Mouse (Mus musculus) adrenal gland, adult 8-10 months (tissue): ENCODE measurements around the gene Tbpl1. TPM values are rescaled to one million over a fixed set of nuclear protein-coding genes. Genes with fewer than 3 reads are reported as not detected.

ENCODE experiments used
- DNase-seq: peaks from one replicate; pipeline ENCODE4 v3.0.0; 2022
- microRNA-seq, 2 experiments: library from miRNA; unstranded; fragments of <30 nt; microRNA quantifications; one replicate each; pipeline ENCODE4 v1.2.0; 2022
- total RNA-seq, 4 experiments: library from RNA; stranded (reverse); gene quantifications; 2 replicates each; pipeline ENCODE4 v1.2.4; 2022

Tbpl1 gene
- total RNA-seq, 4 experiments from 2014 or later, result 23.9 to 27.1 (median 26.5) TPM

DNA sequence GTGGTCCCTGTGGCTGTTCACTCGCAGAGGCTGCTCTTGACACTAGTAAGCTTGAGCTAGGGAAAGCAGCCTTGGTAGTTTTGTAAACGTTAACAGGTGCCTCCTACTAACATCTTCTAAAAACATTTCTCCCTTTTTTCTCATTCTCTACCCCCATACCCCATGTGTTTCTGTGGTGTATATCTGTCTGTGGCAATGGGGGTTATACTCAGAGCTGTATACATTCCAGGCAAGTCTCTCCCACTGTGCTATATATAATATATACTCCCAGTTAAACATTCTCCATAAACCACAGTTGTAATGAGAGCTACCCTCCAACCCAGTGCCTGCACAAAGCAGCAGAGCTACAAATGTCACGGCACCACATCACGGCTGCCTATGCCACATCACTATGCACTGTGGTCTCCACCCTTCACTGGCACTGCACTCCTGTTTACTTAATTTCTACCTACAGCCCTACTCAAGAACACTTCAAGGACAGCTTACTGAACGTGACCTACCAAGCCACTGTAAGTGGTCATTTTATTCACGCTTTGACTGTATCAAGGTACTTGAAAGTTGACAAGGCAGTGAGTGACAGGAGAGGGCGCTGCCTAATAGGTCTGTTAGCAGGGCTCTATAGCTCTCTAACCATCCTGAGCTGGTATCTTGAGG, 23.4 kb downstream of the Tbpl1 start:
- DNase-seq, result no peak

DNA sequence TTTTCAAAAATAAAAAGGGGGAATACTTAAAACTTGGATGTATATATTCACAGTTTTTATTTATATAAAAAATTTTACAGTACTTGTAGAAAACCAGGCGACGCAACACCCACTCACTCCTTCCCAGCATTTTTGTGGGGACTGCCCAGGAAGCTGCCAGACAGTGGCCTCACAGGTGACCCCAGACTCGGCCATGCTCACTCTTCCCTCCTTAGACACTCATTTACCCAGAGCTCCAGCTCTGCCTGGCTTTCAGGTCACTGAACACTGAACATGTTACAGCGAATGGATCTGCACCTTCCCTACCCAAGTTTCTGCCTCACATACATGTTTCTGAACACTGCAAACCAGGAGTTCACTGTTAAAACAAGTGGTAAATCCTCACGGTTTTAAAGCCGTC, 27.9 kb downstream of the Tbpl1 start:
- DNase-seq, result no peak

DNA sequence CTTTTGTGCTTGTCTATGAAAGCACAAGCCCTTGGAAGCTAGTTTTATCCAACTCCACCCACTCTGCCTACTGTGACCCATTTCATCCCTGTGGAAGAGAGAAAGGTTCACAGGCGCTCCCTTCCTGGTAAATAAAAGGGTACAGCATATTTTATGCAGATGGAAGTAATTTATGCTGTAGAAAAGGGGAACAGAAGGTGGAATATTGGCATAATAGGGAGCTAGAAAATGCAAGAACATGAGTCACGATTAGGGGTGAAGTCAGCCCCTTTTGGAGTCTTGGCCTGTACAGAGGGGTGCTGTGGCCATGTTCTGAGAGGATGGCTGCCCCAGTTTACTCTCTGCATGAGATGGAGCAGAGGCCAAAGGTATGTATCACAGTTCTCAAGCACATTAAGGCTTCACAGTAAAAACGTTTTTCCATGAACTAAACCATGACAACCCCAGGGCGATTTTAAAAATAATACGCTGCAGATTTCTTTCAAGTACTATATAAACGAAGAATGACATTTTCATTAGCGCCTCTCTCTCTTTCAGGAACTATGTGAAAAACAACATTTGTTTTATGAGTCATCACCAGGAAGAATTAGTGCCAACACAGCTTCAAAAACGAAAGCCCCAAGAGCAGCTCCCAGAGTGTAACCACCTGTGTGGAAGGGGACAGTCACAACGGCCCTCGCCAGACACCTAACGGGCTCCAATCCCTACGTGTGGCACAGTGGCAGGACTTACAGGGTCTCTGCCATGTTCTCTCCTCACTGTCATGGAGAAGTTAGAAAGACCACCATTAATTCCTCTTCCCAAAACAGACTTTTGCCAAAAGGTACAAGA, 30.0 kb downstream of the Tbpl1 start:
- no peak for DNase-seq

DNA sequence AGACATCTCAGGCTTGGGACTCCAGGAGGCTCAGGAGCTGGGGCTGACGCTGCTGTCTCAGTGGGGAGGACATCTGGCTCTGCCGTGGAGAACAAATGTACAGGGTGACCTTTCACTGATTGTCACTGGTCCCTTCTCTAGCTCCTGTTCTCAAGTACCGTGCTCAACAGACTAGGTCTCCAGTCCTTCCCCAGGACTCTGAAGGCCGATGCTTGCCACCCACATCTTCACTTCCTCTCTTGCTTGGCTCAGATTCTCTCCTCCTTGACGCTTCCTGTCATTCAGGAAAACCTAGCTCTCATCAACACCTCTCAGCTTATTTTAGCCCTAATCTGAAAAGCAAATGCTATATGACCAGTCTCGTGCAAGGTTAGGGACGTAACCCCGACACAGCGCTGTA, 31.0 kb downstream of the Tbpl1 start:
- DNase-seq, result no peak

DNA sequence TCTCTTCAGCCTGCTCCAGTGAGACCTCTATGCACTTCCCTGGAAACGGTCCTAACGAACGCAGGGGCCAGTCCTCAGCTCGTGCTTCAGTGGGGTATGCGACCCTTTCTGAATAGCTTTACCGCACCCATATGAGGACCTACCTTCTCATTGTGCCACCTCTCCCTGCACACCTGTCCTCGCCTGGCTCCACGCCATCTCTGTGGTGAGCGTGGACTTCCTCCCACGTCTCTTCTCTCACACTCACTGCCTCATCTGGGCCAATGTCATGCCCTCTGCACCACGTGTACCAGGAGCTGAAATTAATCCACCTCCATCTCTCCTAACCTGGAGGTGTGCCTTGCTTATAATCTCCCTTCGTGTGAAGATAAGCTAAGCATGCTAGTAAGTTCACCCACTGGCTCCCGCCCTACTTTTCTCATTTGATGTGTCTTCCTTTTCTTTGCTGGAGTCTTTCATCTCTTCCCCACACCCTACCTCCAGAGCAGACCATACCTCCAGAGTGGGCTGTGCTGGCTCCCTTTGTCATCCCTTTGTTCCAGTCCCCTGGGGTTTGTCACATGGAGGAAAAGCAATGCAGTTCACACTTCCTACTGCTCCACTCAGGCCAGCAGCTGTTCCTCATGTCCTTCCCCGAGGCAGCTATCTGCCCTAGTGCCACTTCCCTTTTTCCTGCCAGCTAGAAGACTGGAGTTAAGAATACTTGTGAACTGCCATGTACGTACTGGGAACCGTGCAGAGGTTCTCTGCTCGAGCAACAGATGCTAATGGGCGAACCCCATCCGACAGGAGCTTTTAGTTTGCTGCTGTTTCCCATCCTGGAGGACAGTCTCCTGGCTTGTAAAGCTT, 32.0 kb downstream of the Tbpl1 start:
- DNase-seq, result no peak

DNA sequence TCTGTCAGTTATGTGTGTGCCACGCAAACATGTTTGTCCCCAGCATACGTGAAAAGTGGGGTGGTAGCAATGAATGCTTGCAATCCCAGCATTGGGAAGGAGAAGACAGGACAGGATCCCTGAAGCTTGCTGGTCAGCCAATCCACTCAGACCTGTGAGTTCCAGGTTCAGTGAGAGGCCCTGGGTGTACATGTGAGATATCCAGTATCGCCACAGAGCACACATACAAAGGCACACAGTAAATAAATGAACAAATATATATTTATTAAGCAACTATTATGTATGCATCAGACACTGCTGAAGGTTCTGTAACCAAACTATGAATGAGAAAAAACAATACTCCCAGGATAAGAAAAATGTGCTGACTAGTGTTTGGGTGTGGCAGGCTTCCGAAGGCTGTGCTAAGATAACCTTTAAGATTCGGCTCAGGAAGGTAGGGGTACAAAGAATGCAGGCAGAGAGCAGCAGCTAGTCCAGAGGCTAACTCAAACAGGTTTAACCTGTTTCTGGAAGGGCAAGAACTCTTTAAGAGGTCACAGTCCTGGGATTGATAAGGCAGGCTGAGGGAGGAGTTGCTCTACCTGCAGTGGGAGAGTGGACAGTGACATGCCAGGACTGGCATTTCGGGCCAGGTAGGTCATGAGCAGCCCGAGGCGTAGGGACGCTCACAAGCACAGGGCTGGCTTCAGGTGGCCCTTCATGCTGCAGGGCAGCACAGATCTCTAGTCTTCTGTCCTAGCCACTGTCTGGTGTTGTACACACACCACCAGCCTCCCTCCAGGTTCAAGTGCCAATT, 33.4 kb downstream of the Tbpl1 start:
- DNase-seq, result no peak

DNA sequence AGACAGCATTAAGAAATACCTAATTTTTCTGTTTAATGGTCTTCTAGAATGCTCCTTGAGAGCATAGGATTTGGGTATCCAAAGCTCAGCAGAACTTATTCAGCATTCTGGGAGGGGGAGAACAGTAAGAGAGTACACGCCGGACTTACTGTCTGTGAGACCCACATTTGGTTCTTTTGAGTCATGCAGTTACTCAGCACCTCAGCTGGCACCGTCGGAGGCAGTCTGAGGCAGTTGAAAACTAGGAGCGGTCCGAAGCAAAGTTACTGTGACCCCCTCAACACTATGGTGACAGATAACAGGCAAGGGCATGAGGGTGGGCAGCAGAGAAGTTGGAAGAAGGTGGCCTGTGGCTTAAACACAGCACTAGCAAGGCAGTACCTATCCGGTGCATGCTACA, 34.9 kb downstream of the Tbpl1 start:
- no peak for DNase-seq

DNA sequence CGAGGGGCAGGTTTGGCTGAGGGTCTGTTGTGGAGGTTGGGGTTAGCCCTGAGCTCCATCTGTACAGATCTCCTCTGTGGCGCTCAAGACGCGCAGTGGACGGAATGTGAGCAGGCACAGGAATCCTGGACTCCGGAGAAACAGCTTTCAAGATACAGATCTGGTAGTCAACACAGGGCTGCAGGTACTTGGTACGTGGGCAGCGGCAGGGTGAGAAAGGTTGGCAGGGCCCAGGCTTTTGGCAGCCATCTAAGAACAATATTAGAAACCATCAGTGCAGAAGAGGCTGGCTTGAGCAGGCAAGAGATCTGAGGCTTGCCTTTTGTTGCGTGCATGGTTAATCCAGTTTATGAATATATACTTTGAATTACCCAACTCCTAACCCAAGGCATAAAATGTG, 35.5 kb downstream of the Tbpl1 start:
- DNase-seq, result no peak

DNA sequence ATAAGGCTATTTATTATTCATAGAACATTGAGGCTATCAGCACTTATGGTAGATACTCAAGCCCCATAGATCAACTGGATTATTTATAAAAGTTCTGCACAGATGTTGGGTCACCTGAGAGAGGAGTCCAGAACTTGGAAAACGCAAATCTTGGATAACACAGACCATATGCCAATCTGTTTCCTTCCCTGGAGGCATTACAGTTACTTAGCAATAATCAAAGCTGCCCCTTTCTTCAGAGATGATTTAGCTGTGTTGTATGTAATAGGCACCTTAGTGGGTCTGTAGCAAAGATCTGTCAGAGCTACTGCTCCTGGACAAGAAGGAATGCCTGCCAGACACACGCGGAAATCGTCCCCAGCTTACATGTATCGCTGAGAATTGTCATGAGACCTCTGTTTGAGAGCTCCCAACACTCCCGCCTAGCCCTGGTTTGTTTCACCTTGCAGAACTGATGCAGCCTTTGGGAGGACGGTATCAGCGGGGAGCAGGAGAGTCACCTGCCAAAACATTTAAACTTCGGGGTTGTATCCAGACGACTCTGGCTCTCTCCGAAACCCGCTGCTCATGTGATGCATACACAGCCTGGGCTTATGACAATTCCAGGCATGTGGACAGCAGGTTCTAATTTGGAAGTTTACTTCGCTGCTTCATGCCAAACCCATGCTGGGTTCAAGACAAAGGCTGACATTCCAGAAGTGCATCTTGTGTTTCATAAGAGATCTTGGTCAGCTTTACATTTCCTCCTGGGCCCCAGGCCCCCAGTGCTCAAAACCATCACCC, 55.7 kb downstream of the Tbpl1 start:
- no peak for DNase-seq

DNA sequence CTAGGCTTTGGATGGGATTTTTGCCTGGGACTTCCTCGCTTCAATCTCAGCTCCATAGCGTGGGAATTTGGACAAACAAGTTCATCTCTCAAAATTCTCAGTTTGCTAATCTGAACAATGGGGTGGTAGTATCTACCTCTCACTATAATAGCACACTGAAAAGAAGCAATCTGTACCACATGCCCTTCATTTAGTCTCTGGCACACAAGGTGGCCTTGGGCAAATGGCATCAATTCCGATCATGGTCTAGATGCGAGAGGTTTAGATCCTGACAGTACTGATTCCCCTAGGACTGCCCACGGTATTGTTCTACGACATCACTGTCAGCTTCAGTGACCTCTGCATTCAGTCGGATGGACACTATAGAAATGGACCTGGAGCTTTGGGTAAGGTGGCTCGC, 57.6 kb downstream of the Tbpl1 start:
- no peak for DNase-seq

DNA sequence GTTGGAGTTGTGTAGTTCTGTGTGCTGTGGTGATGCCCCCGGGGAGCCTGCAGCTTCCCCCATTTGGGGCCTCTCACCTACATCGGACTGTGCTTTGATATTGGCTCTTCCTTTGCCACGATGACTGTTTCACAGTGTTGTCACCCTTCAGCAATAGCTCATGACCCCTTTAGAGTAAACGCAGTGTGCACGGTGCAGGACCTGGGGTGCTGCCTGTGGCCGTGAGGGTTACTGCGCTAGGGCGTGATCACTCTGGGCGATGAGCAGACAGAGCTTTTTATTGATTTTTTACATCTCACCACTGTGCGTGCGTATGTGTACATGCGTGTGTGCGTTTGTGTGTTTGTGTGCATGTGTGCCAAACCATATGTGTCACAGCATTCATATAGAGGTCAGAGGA, 63.2 kb downstream of the Tbpl1 start:
- DNase-seq, result no peak

DNA sequence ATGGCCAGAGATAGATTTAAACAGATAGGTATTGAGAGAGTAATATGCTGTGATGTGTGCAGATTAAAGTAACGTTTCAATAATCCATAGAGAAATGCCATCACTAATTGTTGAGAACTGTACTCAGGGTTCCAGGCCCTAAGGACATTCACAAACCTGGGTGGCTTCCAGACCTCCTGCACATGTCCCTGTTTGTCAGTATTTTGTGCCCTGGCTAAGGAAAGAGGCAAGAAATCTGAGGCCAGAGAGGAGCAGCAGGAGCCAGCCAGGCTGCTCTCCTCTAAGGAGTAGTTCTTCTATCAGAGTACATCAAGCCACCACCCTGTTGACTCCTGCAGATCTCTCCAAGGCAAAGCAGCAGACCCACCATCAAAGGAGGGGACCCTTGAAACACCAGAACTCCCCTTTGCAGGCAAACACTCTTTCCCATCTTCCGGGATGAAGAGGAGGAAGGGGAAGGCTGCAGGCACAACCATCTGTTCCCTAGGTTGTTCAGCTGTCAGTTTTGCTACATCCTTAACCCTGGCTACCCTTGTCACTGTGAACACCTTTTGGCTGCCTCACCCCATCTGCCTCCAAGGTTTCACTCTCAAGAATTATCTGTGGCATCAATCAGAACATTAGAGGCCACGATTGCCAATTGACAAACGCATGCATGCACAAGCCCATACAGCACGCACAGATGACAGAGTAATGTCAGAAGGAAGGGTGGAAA, 71.3 kb downstream of the Tbpl1 start:
- no peak for DNase-seq

DNA sequence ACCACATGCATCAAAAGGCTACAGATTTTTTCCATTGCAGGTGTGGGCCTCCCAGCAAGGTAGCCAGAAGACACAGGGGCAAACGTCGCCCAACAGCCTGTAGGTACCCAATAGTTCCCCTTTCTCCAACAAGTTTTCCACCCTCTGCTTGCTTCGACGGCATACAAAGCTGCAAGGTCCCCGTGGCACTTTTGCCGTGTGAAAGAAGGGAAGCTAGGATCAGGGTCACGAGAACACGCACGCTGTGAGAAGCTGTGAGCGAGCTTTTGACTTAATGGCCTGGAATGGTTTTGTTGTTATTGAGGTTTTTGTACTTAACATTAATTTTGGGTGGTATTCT, 72.4 kb downstream of the Tbpl1 start:
- no peak for DNase-seq

DNA sequence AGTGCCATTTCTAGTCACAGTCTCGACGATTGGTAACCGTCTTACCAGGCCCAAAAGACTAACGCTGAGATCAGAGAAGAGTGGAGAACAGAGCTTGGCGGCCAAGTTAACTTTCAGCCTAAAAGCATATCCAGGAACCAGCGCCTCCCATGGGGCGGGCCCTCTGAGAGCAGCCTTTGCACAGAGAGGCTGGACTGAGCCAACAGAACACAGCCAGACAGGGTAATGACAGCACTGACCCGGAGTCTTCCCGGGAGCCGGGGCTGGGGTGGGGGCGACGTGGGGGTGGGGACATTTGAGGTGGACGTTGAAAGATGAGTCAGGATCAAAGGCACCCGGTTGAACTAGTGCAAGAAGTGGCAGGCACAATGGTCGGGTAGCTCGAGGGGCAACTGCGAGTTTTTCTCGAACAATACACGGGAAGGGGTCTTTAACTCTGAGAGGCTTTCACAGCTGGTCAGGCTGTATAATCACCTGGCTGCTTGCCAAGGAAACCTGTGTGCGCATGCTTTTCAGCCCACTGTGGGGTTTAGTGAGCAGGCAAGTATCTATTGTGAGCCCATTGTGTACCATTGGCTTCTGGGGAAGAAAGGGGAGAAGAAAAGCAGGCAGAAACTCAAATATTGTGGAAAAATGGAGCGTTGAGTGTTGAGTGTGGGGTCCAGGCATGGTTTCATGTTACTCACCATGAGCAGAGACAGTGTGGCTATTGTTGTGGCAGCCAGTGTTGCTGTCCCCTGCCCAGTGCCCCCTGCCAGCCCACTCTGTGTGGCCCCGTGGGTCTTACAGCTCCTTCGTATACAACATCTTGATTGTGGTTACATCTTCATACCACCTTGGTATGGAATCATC, 73.0 kb downstream of the Tbpl1 start:
- DNase-seq, result no peak

Small RNA genes lying within 50 kb of the gene (microRNA-seq; reads per million reads assigned to microRNA genes)
- gene Mir7663, result 0 reads per million in 2 experiments

Other genes starting within 250 kb of the Tbpl1 start
- under 1 TPM; 0.78 to 0.96 (median 0.84) TPM for gene Slc2a12, start 86.9 kb downstream of the Tbpl1 start, total RNA-seq
- gene Tcf21, start 88.2 kb upstream of the Tbpl1 start, total RNA-seq, result 10 to 100 TPM; 14.8 to 29.7 (median 18.0) TPM